Mouse (Mus musculus) lung, postnatal 25 days (tissue): Measurements from ENCODE around the gene Hivep3.

Source experiments
- DNase-seq: peaks from one replicate; pipeline ENCODE4 v3.0.0; 2022; ENCODE audit warnings: low spot score

Hivep3 gene

DNA sequence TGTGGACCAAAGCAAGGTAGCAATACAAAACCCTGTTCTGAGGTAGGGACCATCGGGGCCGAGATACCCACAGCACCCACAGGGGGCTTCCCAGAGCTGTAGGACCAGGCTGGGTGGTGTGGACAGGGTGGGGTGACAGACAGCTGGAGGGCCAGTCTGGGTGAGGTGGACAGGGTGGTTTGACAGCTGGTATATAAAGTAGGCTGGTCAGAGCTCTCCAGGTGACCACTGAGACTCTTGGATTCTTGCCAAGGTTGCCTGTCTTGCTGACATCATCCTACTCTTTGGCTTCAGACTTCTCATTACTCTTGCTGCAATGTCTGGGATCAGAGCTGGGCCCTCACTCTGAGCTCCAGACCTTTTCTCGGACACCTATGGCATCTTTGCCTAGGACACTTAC is 372.8 kb downstream of the Hivep3 start:
- no peak for DNase-seq

DNA sequence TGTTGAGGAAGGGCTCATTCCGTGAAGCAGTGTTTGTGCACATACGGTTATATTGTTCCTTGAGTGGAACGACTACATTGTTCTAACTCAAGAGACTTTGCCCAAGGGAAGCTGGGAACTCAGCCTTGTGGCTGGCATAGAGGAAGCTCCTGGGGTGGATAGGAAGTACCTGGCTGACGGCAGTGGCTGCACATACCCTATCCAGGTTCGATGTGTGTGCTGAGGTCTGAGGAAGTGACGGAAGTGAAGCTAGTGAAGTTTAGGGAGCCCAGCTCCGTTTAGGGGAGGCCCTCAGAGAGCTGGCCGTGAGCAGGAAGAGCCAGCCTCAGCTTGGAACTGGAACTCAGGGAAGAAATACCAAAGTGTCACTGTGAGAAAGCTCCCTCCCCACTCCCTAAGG is 374.2 kb downstream of the Hivep3 start:
- DNase-seq = no peak

DNA sequence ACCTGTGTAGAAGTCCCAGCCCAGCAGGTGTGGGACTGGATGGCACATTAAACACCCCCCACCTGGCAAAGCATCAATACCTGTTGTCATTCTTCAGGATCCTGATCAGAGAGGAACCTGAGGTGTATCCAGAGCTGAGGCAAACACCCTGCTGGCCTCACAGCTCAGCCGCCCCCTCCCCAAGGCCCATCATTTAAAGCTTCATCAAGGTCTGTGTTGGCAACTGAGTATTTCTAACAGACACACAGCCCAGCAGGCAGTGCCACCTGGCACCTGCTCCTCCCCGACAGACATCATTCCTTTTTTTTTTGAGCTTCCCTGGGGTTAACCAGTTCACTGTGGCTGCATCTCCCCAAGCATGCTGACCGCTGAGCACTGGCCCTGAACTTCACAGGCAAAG is 381.9 kb downstream of the Hivep3 start:
- DNase-seq = no peak

- DNase-seq = no peak
These were observed 382.7 kb downstream of the Hivep3 start for GRCm38 (mm10) chr4:120116312-120116711.

- DNase-seq = peak; percentile 64
These were observed 386.7 kb downstream of the Hivep3 start for GRCm38 (mm10) chr4:120120276-120120675.

DNA sequence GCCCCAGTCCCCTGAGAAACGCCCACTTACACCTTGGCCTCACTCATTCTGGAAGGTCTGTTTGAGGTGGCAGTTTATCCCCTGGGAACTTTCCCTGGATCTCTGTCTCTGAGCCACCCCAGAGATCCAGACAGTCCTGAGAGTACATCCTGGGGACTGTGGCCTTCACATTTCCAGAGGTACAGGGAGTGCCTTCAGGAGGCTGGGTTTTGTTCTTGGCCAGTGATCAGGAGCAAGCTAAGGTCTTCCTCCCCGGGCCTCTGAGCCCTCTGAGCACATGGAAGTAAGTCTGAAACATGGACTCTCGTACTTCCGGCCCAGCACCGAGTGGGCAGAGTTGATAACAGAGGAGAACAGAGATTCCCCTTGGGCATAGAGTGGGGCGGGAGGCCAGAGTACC is 391.1 kb downstream of the Hivep3 start:
- no peak for DNase-seq

- DNase-seq = no peak
These were observed 392.5 kb downstream of the Hivep3 start for GRCm38 (mm10) chr4:120126047-120126446.

- no peak for DNase-seq
These were observed 393.7 kb downstream of the Hivep3 start for GRCm38 (mm10) chr4:120127333-120127732.

- no peak for DNase-seq
These were observed 394.4 kb downstream of the Hivep3 start for GRCm38 (mm10) chr4:120128033-120128432.

DNA sequence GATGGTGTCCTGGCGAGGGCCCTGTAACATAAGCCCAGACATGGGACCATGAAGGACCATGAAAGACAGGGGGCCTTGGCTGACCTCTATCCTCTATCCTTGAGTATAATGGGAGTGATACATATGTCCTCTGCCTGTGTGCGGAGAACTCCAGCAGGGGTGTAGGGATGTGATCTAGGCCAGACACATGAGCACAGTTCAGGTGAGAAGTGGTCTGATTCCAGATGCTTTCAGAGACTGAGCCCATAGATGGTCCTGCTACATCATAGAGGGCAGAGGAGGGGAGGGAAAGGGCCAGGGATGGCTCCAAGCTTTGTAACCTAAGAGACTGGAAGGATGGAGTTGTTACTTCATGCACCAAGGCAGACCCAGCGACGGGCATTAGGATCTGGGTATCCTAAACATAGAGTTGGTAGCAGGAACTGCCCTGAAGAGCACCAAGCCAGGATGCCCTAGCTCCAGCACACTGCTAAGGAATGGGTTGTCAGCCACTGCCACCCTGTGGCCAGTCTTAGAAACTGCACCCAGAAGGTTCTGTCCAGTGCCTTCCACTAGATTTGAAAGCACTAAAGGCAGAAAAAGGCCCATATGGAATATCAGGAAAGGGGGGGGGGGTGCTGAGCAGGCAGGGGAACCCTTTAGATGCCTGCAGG is 395.8 kb downstream of the Hivep3 start:
- DNase-seq = peak; percentile 49

DNA sequence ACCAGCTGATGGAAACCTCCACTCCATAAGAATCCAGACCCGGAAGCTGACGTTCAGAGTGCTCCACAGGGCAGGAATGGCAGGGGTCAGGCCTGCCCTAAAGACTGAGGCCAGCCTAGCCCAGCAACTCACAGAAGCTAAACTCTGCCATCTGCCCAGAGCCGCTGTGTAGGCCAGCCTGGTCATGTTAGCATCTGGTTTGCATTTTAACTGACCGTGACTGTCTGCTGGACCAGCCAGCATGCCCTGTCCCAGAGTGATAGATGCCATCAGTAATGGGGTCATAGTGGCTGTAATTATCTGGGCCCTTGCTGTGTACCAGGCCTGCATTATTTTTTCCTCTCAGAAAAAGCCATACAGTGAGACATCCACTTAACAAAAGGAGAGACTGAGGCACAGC is 397.3 kb downstream of the Hivep3 start:
- no peak for DNase-seq

DNA sequence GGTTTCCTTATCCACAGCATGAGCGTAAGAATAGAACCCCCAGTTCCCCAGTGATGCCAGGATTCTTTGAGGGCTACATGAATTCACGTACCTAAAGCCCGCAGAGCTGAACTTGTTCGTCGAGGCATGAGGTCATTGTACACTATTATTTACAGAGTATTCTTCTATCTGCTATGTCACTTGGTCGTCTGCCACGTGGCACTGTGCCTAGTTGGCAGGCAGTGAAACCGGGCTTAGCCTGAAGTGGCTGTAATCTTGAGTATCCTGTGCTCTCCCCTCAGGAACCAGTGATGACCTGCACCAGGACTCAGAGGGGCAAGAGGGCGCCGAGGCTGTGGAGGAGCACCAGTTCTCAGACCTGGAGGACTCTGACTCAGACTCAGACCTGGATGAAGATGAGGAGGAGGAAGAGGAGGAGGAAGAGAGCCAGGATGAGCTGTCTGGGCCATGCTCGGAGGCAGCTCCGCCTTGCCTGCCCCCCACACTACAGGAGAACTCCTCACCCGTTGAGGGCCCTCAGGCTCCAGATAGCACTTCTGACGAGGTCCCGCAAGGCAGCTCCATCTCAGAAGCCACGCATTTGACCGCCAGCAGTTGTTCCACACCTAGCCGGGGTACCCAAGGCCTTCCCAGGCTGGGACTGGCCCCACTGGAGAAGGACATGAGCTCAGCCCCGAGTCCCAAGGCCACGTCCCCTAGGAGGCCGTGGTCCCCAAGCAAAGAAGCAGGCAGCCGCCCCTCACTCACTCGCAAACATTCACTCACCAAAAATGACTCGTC is 398.0 kb downstream of the Hivep3 start:
- peak; percentile 85 for DNase-seq

DNA sequence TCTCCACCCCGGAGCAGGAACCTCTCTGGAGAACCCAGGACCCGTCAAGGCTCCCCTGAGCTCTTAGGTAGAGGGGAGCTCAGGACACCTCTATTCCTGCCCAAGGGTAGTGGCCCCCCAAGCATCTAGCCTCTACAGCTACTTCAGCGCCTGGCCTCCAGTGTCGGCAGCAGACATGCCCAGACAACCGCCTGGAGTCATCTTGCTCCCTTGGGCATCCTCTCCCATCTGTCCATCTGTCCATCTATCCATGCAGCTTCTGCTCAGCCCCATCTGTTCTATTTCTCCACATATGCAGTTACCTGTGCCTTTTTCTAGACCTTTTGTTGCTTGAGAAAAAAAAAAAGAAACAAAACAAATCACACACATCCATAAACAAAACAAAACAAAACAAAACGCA is 400.6 kb downstream of the Hivep3 start:
- DNase-seq = no peak

GRCm38 (mm10) chr4:120141810-120142209 is 408.2 kb downstream of the Hivep3 start:
- no peak for DNase-seq

GRCm38 (mm10) chr4:120142905-120143304 is 409.3 kb downstream of the Hivep3 start:
- DNase-seq = no peak

DNA sequence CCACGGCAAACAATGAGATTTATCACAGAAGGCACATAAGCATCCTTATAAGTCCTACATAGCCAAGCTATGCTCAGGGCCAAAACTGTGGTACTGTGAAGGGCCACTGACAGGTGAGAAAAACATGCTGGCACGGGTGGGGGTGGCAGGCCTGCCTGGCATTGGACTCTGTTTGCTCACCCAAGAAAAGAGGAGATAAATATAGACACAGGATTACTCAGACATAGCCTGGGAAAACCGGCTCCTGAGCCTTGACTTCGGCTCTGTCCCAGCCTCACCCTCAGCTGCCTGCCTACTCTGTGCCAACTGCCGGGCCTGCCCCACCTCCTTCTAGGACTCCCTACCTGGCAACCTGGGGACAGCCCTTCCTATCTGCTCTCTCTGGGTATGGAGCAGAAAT is 410.8 kb downstream of the Hivep3 start:
- DNase-seq = peak; percentile 31

DNA sequence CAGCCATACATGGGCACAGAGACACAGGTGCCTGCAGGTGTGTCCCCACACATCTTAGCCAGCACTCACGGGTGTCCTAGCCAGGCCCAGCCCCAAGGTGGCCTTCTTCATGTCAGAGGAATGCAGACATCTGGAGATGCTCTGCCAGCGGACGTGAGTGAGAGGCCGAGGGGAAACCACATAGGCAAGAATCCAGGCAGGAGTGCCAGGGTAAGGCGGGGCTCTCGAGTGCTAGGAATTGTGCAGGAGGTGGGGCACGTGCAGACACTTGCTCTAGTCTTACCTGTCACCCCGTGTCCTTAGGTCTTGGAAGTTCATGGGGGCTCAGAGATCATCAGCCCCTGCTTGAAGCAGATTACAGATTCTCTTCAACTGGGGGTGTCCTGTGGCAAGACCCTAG is 412.3 kb downstream of the Hivep3 start:
- DNase-seq = peak; percentile 48

DNA sequence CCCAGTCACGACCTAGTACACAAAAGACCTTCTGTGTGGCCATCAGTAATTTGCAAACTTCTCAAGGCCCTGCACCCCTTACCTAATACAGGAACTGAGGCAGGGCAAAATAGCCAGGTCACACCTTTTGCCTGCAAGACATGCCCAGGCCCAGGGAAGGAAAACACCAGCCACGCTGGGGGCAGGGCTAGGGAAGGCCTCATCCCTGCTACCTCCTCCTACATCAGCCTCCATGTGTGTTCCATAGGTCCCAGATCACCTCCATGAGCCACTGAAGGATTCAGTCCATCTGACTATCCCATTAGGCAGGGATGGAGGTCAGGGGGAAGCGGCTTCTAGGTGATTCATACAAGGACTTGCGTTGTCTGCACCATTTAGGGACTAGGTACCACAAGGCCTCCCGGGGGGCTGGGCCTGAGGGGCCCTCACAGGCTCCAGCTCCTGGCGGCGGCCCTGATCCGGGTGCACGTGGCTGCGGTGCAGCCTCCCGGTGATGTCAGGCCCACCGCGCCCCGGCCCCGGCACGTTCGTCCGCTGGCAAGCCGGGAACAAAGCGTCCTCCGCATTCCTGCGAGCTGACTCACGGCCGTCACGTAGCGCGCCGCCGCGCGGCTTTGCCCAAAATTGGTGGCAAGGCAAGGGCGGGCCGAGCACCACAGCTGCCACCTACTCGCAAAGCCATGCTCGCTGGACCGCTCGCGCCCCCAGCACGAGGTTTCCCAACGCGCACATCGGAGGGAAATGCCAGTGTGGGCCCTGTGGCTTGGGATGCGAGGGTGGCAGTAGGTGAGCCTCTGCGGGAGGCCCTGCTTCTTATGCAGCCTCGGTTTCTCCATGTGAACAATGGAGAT is 414.9 kb downstream of the Hivep3 start:
- DNase-seq = peak; percentile 92

DNA sequence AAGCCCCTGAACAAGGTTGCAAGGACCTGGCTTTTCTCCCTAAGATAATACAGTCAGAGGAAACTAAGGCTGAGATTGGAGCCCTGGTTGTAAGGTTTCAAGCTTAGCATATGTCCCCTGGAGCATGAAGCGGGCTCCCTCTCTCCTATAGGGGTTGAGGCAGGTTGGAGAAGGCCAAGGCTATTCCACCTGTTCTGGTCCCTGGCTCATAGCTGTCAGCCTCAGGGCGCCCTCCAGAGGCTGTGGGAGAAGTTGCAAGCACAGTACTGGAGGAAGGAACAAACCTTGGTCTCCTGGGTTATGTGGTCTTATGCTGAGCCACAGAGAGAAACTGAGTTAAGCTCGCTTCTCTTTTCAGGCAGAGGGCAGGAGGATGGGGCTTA is 415.5 kb downstream of the Hivep3 start:
- no peak for DNase-seq

DNA sequence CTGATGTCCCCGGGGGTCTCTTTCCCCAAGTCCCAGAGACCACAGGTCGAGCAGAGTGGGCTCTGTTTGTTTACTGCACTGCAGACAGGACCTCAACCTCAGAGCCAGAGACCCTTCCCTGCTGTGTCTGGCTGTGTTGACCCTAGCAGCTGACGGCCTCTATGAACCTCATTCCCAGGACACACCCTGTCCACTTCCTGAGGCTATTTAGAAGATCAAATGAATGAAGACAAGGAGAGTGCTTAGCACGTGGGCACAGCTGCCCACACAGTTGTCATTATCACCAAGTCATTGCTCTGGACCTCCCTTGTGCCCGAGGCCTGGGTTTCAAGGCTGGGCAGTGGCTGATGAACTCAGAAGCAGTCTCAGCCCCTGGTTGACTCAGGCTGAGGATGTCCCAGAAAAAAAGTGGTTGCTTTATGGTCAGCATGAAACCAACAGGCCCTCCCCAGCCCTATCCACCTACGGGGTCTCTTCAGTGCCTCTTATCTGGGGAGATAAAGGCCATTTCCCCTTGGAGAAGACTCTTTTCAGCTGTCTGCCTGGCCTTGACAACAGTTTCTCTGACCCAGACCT is 416.8 kb downstream of the Hivep3 start:
- DNase-seq = no peak

DNA sequence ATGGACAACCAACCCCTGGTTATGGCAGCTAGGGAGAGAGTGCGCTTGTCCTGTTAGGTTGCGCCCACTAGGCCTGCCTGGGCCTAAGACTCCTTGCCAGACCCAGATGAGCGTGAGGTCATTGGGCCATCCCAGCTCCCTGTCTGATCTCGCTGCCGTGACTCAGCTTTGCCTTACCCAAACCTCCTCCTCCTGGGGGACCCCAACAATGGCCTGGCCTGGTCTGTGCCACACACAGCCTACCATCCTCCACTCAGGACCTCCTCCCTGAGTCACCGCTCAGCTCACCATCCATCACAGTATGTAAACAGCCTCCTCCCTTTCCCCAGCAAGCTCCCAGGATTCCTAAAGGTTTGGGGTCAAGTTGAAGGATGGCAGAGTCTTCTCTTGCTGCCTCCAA is 418.3 kb downstream of the Hivep3 start:
- DNase-seq = no peak

- DNase-seq = no peak
These were observed 419.1 kb downstream of the Hivep3 start for GRCm38 (mm10) chr4:120152648-120153047.

DNA sequence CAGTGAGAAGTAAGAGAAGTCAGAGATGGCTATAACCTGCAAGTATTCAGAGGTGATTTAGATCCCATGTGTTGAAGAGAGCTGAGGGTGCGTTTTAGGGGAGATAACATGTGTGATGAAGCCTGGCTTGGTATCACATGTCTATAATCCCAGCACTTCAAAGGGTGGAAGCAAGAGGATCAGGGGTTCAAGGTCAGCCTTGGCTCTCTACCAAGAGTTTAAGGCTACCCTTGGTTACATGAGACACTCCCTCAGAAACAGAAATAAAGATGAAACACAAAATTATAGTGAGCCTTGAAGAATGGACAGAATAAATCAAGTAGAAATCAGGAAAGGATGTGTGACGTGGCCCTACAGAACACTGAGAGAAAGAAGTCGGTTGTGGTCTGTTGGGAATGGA is 420.2 kb downstream of the Hivep3 start:
- no peak for DNase-seq
